ENCODE assay signal across 35 mouse cellular contexts in the genomic region with DNA sequence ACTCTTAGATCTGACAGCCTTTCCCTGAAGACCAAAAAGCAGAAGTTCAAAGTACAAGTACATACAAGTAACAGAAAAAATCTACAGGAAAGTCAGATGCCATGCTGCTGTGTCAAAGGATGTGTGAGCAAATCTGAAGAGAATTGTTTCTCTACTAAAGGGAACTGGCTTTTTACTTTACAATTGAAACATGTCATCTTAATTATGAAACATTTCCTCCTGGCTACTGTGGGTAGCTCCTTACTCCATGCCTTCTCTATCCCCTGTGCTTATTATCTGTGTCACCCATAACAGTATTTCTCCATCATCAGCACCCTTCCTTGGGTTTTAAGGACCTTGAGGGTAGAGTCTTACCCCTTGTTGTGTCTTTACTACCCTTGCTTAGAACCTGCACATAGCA. TPM values are rescaled to one million over a fixed set of nuclear protein-coding genes. Genes with fewer than 3 reads are reported as not detected.
"Had no signal": no experiment of that assay in that cellular context is flagged by ENCODE, and none has a peak within 500 bp of the region (broad histone marks: within the 10 kb centered on the region; RNA-seq: fewer than 3 reads in every experiment).

No protein-coding gene starts in this region.

- H3K9ac ChIP-seq: heart, embryonic 12.5 days; heart, embryonic 13.5 days; heart, embryonic 15.5 days; hindbrain, embryonic 13.5 days; hindbrain, embryonic 14.5 days; hindbrain, embryonic 15.5 days; intestine, embryonic 15.5 days; kidney, embryonic 15.5 days had no signal

- H3K27ac ChIP-seq: heart, embryonic 10.5 days; heart, embryonic 13.5 days; heart, embryonic 15.5 days; hindbrain, embryonic 10.5 days; hindbrain, embryonic 13.5 days; hindbrain, embryonic 14.5 days; hindbrain, embryonic 15.5 days; hindbrain, postnatal 0 days; intestine, embryonic 15.5 days; kidney, embryonic 15.5 days; kidney, postnatal 0 days; layer of hippocampus, adult 2 months; left cerebral cortex, adult 2 months had no signal

- H3K36me3 ChIP-seq: heart, embryonic 10.5 days; heart, embryonic 12.5 days; heart, embryonic 13.5 days; heart, embryonic 15.5 days; hindbrain, embryonic 10.5 days; hindbrain, embryonic 13.5 days; hindbrain, embryonic 15.5 days; intestine, embryonic 15.5 days; kidney, embryonic 15.5 days had no signal

- H3K27me3 ChIP-seq: heart, embryonic 12.5 days; heart, embryonic 13.5 days; heart, embryonic 15.5 days; hindbrain, embryonic 13.5 days; hindbrain, embryonic 15.5 days; intestine, embryonic 15.5 days; kidney, embryonic 15.5 days had no signal

- ATAC-seq: hindbrain, embryonic 16.5 days; hindbrain, postnatal 0 days; inflammation-experienced regulatory T-cells, adult 6 months; intestine, embryonic 15.5 days; intestine, embryonic 16.5 days; intestine, postnatal 0 days had no signal

- H3K4me3 ChIP-seq: heart, embryonic 10.5 days; heart, embryonic 12.5 days; heart, embryonic 13.5 days; heart, embryonic 15.5 days; hindbrain, embryonic 10.5 days; hindbrain, embryonic 13.5 days; hindbrain, embryonic 15.5 days; intestine, embryonic 15.5 days; kidney, embryonic 15.5 days; layer of hippocampus, adult 2 months; left cerebral cortex, adult 2 months had no signal

- H3K4me1 ChIP-seq: heart, embryonic 10.5 days; heart, embryonic 12.5 days; hindbrain, embryonic 10.5 days; hindbrain, embryonic 13.5 days; hindbrain, embryonic 15.5 days; intestine, embryonic 15.5 days had no signal

- H3K9me3 ChIP-seq: heart, embryonic 10.5 days; heart, embryonic 12.5 days; heart, embryonic 13.5 days; heart, embryonic 15.5 days; hindbrain, embryonic 10.5 days; hindbrain, embryonic 13.5 days; hindbrain, embryonic 15.5 days; intestine, embryonic 15.5 days; kidney, embryonic 15.5 days had no signal

- DNase-seq: heart, postnatal 10 days; heart, postnatal 14 days; heart, postnatal 36 days; heart, postnatal 4 days; kidney, adult 11 months; kidney, adult 18-20 months; kidney, adult 2 months; kidney, adult 8-10 months; kidney, adult 9 months; kidney, postnatal 10 days; kidney, postnatal 14 days; kidney, postnatal 25 days; kidney, postnatal 36 days; kidney, postnatal 4 days; layer of hippocampus, adult 9-11 months; layer of hippocampus, postnatal 36 days had no signal

- H3K4me2 ChIP-seq: heart, embryonic 11.5 days; heart, embryonic 12.5 days; heart, embryonic 13.5 days; heart, embryonic 15.5 days; hindbrain, embryonic 13.5 days; hindbrain, embryonic 14.5 days; hindbrain, embryonic 15.5 days; intestine, embryonic 15.5 days; kidney, embryonic 15.5 days had no signal

RNA-seq across cellular contexts. Expression of a gene that starts 23.7 kb away (rescaled TPM):
- polyA plus RNA-seq: inflammation-experienced regulatory T-cells, adult 6 months had no signal
